Mouse (Mus musculus) stomach, postnatal 0 days (tissue): ENCODE results near the gene Sucnr1. TPM values are rescaled to one million over a fixed set of nuclear protein-coding genes. Genes with fewer than 3 reads are reported as not detected.

Source experiments
- ATAC-seq: fragments of 200-750 bp; cut with Nextera tagmentation; 2 replicates; pipeline ENCODE4 v1.8.0; 2017; ENCODE audit not compliant: low FRiP score, low TSS enrichment
- DNase-seq: peaks from one replicate; pipeline ENCODE4 v3.0.0-alpha.2; 2016; ENCODE audit warnings: low spot score
- H3K27ac ChIP-seq: fragments of 300-500 bp; sonication (generic); replicated peaks from 2 replicates; pipeline ENCODE4 v1.5.1; 2014; ENCODE audit warnings: mild to moderate bottlenecking, control low read depth
- H3K27me3 ChIP-seq: fragments of 300-500 bp; sonication (generic); 2 replicates; pipeline ENCODE4 v1.6.1; 2014; ENCODE audit warnings: low read length; ENCODE audit not compliant: control insufficient read depth, insufficient read depth
- H3K36me3 ChIP-seq: fragments of 300-500 bp; sonication (generic); 2 replicates; pipeline ENCODE4 v1.6.1; 2014; ENCODE audit warnings: low read length, mixed read lengths; ENCODE audit not compliant: control insufficient read depth, insufficient read depth
- H3K4me1 ChIP-seq: fragments of 300-500 bp; sonication (generic); replicated peaks from 2 replicates; pipeline ENCODE4 v1.6.1; 2014; ENCODE audit warnings: antibody characterized with exemption; ENCODE audit not compliant: control insufficient read depth, insufficient read depth
- H3K4me2 ChIP-seq: fragments of 300-500 bp; sonication (generic); replicated peaks from 2 replicates; pipeline ENCODE4 v1.6.1; 2014; ENCODE audit warnings: low read depth, mild to moderate bottlenecking, control low read depth, moderate library complexity
- H3K4me3 ChIP-seq: fragments of 300-500 bp; sonication (generic); 2 replicates; pipeline ENCODE4 v1.5.1; 2014; ENCODE audit warnings: low read depth, low read length, control low read depth
- H3K9ac ChIP-seq: fragments of 300-500 bp; sonication (generic); 2 replicates; pipeline ENCODE4 v1.6.1; 2014; ENCODE audit warnings: mild to moderate bottlenecking, low read length, control low read depth, mixed read lengths
- H3K9me3 ChIP-seq: fragments of 300-500 bp; sonication (generic); 2 replicates; pipeline ENCODE4 v1.6.1; 2016; ENCODE audit warnings: low read length; ENCODE audit not compliant: control insufficient read depth
- CTCF ChIP-seq: IDR thresholded peaks from 2 replicates; pipeline ENCODE4 v1.5.1; 2016; ENCODE audit warnings: antibody characterized with exemption, low read depth, mild to moderate bottlenecking, moderate library complexity
- EP300 ChIP-seq: optimal IDR thresholded peaks from 2 replicates; pipeline ENCODE3; 2016; ENCODE audit warnings: antibody characterized with exemption
- WGBS: fragments of 180-500 bp; shearing (Covaris S2); extraction: QIAGEN DNeasy Blood & Tissue Kit; methylation state at CpG from one replicate; pipeline ENCODE4 v1.1.7; 2014; 5-methylcytosine and 5-hydroxymethylcytosine counted together
- polyA plus RNA-seq: library from polyadenylated mRNA; unstranded; fragments of >200 nt; fragmentation: Nextera tagmentation; extraction: Ambion mirVana; gene quantifications from 2 replicates; pipeline ENCODE4 v1.2.1, GENCODE M21; 2015

The Sucnr1 gene
- polyA plus RNA-seq, 1 experiment from 2014 or later: 0.21 TPM

GRCm38 (mm10) chr3:60123859-60124794 is 42.5 kb downstream of the Sucnr1 start:
- 35% methylated on average over 9 of the region's 9 CpGs for WGBS
- Histone ChIP-seq H3K9me3 (no peaks in the 10 kb centered on the region), H3K9ac (no peak overlapping the region), H3K36me3 (no peaks in the 10 kb centered on the region), H3K27ac (no peak overlapping the region), H3K4me1 (no peaks in the 10 kb centered on the region), H3K27me3 (no peaks in the 10 kb centered on the region), H3K4me3 (no peak overlapping the region), H3K4me2 (no peak overlapping the region)
- ATAC-seq (no peak), DNase-seq (no peak)
- TF ChIP-seq CTCF (no peak), EP300 (no peak)

- no peaks in the 10 kb centered on the region for H3K36me3 ChIP-seq
- no peak for DNase-seq
- no peak overlapping the region for H3K27ac ChIP-seq
- ATAC-seq: no peak
- 83% methylated on average over 2 of the region's 2 CpGs for WGBS
- H3K27me3 ChIP-seq: no peaks in the 10 kb centered on the region
- TF ChIP-seq CTCF (no peak), EP300 (no peak)
- no peaks in the 10 kb centered on the region for H3K9me3 ChIP-seq
- H3K4me2 ChIP-seq: no peak overlapping the region
- H3K9ac ChIP-seq: no peak overlapping the region
- no peaks in the 10 kb centered on the region for H3K4me1 ChIP-seq
- H3K4me3 ChIP-seq: no peak overlapping the region
Observed at GRCm38 (mm10) chr3:60126564-60126963, 44.9 kb downstream of the Sucnr1 start.

- Histone ChIP-seq H3K4me2 (no peak overlapping the region), H3K9me3 (no peaks in the 10 kb centered on the region), H3K4me3 (no peak overlapping the region), H3K27ac (no peak overlapping the region), H3K27me3 (no peaks in the 10 kb centered on the region), H3K4me1 (no peaks in the 10 kb centered on the region), H3K9ac (no peak overlapping the region), H3K36me3 (no peaks in the 10 kb centered on the region)
- no peak for TF ChIP-seq CTCF
- TF ChIP-seq EP300: no peak
- 86% methylated on average over 2 of the region's 2 CpGs for WGBS
- DNase-seq (no peak), ATAC-seq (no peak)
Observed at GRCm38 (mm10) chr3:60128282-60128681, 46.6 kb downstream of the Sucnr1 start.

GRCm38 (mm10) chr3:60135801-60136200 is 54.1 kb downstream of the Sucnr1 start:
- H3K4me2 ChIP-seq: no peak overlapping the region
- no peaks in the 10 kb centered on the region for H3K36me3 ChIP-seq
- no peaks in the 10 kb centered on the region for H3K4me1 ChIP-seq
- H3K27me3 ChIP-seq: no peaks in the 10 kb centered on the region
- DNase-seq: no peak
- H3K27ac ChIP-seq: no peak overlapping the region
- no peak for TF ChIP-seq CTCF
- TF ChIP-seq EP300: no peak
- no peaks in the 10 kb centered on the region for H3K9me3 ChIP-seq
- ATAC-seq: no peak
- WGBS: 38% methylated on average over 2 of the region's 2 CpGs
- no peak overlapping the region for H3K9ac ChIP-seq
- H3K4me3 ChIP-seq: no peak overlapping the region

Other genes with a start within 250 kb of the Sucnr1 start
- not detected in 2 replicates for gene Gm8298, start 220.8 kb upstream of the Sucnr1 start, polyA plus RNA-seq
- 2.8 and 3.0 TPM in 2 replicates for gene C130079G13Rik, start 156.7 kb upstream of the Sucnr1 start, polyA plus RNA-seq
- gene Aadacl2, start 75.1 kb upstream of the Sucnr1 start, polyA plus RNA-seq: 11.4 TPM in 2 replicates
- 1.6 and 2.2 TPM in 2 replicates for gene Aadac, start 56.2 kb upstream of the Sucnr1 start, polyA plus RNA-seq